Mouse (Mus musculus) lung, postnatal 0 days (tissue): Measurements from ENCODE around the gene Vpreb3.

ENCODE experiments used
- CTCF ChIP-seq: IDR thresholded peaks from 2 replicates; pipeline ENCODE4 v1.5.1; 2016; ENCODE audit warnings: antibody characterized with exemption, mild to moderate bottlenecking
- EP300 ChIP-seq: IDR thresholded peaks from 2 replicates; pipeline ENCODE4 v1.6.1; 2016; ENCODE audit warnings: antibody characterized with exemption, mild to moderate bottlenecking, control low read depth

DNA sequence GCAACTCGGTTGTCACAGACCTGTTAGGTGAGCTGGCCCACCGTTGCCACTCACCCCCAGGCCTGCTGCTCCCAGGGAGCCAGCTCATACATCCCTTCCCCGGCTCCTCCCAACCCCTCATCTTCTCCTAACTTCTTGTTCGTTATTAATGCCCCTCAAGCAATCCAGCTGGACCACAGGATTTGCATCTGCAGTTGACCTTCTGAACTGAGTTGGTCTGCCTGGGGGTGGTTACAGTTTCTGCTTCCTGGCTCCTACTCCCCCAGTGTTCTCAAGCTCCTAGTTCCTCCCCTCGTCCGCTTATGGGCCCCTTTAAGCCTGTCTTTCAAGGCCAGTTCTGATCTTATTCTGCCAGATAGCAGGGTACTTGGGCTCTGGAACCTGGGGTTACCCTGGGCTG lies 48.3 kb upstream of the Vpreb3 start:
- TF ChIP-seq CTCF (no peak), EP300 (no peak)
